Mouse (Mus musculus) hindbrain, embryonic 14.5 days (tissue): ENCODE data around the gene Cuedc2. TPM values are rescaled to one million over a fixed set of nuclear protein-coding genes. Genes with fewer than 3 reads are reported as not detected.

Experiments used
- ATAC-seq: fragments of 200-750 bp; cut with Nextera tagmentation; 2 replicates; pipeline ENCODE4 v1.8.0; 2017; ENCODE audit warnings: moderate number of reproducible peaks, mild to moderate bottlenecking, moderate TSS enrichment, moderate library complexity; ENCODE audit not compliant: low FRiP score
- DNase-seq: peaks from one replicate; pipeline ENCODE4 v3.0.0-alpha.2; 2015; ENCODE audit warnings: low spot score
- H3K27ac ChIP-seq: fragments of 300-500 bp; sonication (generic); 2 replicates; pipeline ENCODE4 v1.5.1; 2014; ENCODE audit warnings: mild to moderate bottlenecking, moderate library complexity
- H3K27me3 ChIP-seq: fragments of 300-500 bp; sonication (generic); 2 replicates; pipeline ENCODE4 v1.6.1; 2014; ENCODE audit warnings: mild to moderate bottlenecking, low read length, mixed read lengths; ENCODE audit not compliant: control insufficient read depth, insufficient read depth
- H3K36me3 ChIP-seq: fragments of 300-500 bp; sonication (generic); replicated peaks from 2 replicates; pipeline ENCODE4 v1.6.1; 2014; ENCODE audit not compliant: control insufficient read depth, insufficient read depth
- H3K4me1 ChIP-seq: fragments of 300-500 bp; sonication (generic); replicated peaks from 2 replicates; pipeline ENCODE4 v1.6.1; 2014; ENCODE audit warnings: antibody characterized with exemption, low read length, mixed read lengths; ENCODE audit not compliant: control insufficient read depth, insufficient read depth
- H3K4me2 ChIP-seq: fragments of 300-500 bp; sonication (generic); replicated peaks from 2 replicates; pipeline ENCODE4 v1.6.1; 2014; ENCODE audit warnings: mild to moderate bottlenecking, moderate library complexity
- H3K4me3 ChIP-seq: fragments of 300-500 bp; sonication (generic); replicated peaks from 2 replicates; pipeline ENCODE4 v1.5.1; 2014; ENCODE audit warnings: mild to moderate bottlenecking, low read length
- H3K9ac ChIP-seq: fragments of 300-500 bp; sonication (generic); 2 replicates; pipeline ENCODE4 v1.6.1; 2014
- H3K9me3 ChIP-seq: fragments of 300-500 bp; sonication (generic); 2 replicates; pipeline ENCODE4 v1.6.1; 2016; ENCODE audit warnings: low read length; ENCODE audit not compliant: control insufficient read depth
- WGBS: fragments of 180-500 bp; shearing (Covaris S2); extraction: QIAGEN DNeasy Blood & Tissue Kit; methylation state at CpG from one replicate; pipeline ENCODE4 v1.1.7; 2014; 5-methylcytosine and 5-hydroxymethylcytosine counted together
- polyA plus RNA-seq: library from polyadenylated mRNA; unstranded; fragments of >200 nt; fragmentation: Nextera tagmentation; extraction: Ambion mirVana; gene quantifications from 2 replicates; pipeline ENCODE4 v1.2.1, GENCODE M21; 2014

The Cuedc2 gene
- polyA plus RNA-seq, 1 experiment from 2014 or later = 318 TPM

- H3K4me1 ChIP-seq = peaks cover 40% of the 10 kb centered on the region
- ATAC-seq (no peak), DNase-seq (peak; percentile 76)
- WGBS = 7% methylated on average over 16 of the region's 16 CpGs
- peaks cover 25% of the 10 kb centered on the region for H3K36me3 ChIP-seq
- peak overlapping the region; percentile 100 for H3K4me2 ChIP-seq
- H3K9me3 ChIP-seq = no peaks in the 10 kb centered on the region
- peaks cover 4% of the 10 kb centered on the region; the same call in 1 of the 2 replicates for H3K27me3 ChIP-seq
- no peak overlapping the region; the same call in 1 of the 2 replicates for H3K27ac ChIP-seq
- 0 out of 2 replicates have a peak overlapping the region, but pooled peaks have one; percentile 31 for H3K9ac ChIP-seq
- H3K4me3 ChIP-seq = peak overlapping the region; percentile 65
These were observed 8.6 kb downstream of the Cuedc2 start for GRCm38 (mm10) chr19:46329951-46330350.

- peaks cover 45% of the 10 kb centered on the region for H3K4me1 ChIP-seq
These were observed 9.4 kb downstream of the Cuedc2 start for GRCm38 (mm10) chr19:46329031-46329641.

GRCm38 (mm10) chr19:46328081-46329030 is 10.1 kb downstream of the Cuedc2 start, which contains the start of gene Fbxl15:
Fbxl15 (plus strand) TSS chr19:46328184.
- peak within 1 kb of the TSS; percentile 74 for H3K9ac ChIP-seq
- H3K4me1 ChIP-seq = peaks cover 45% of the 10 kb centered on the region
- no peaks in the 10 kb centered on the region for H3K9me3 ChIP-seq
- under 1% methylated on average over 79 of the region's 81 CpGs for WGBS
- peaks cover 10% of the 10 kb centered on the region for H3K27me3 ChIP-seq
- H3K4me3 ChIP-seq = peak within 1 kb of the TSS; percentile 65
- peaks cover 25% of the 10 kb centered on the region for H3K36me3 ChIP-seq
- peak; percentile 95 for DNase-seq
- H3K4me2 ChIP-seq = peak within 1 kb of the TSS; percentile 100
- ATAC-seq = peak; percentile 88
- peak within 1 kb of the TSS; percentile 97 for H3K27ac ChIP-seq

More at GRCm38 (mm10) chr19:46329031-46329641, 9.4 kb downstream of the Cuedc2 start:
- Histone ChIP-seq H3K9me3 (no peaks in the 10 kb centered on the region), H3K27me3 (peaks cover 10% of the 10 kb centered on the region), H3K4me2 (peak overlapping the region; percentile 100), H3K9ac (peak overlapping the region; percentile 74), H3K27ac (peak overlapping the region; percentile 97), H3K4me3 (peak overlapping the region; percentile 65), H3K36me3 (peaks cover 25% of the 10 kb centered on the region)
- 2% methylated on average over 54 of the region's 54 CpGs for WGBS
- ATAC-seq (peak; percentile 18; the same call in 1 of the 2 replicates), DNase-seq (no peak)

GRCm38 (mm10) chr19:46327531-46328064 is 10.9 kb downstream of the Cuedc2 start:
- Histone ChIP-seq H3K27ac (peak overlapping the region; percentile 97), H3K4me1 (peaks cover 52% of the 10 kb centered on the region), H3K9me3 (no peaks in the 10 kb centered on the region), H3K4me2 (peak overlapping the region; percentile 100), H3K27me3 (peaks cover 10% of the 10 kb centered on the region), H3K9ac (peak overlapping the region; percentile 74), H3K36me3 (peaks cover 29% of the 10 kb centered on the region), H3K4me3 (peak overlapping the region; percentile 65)
- ATAC-seq = no peak
- DNase-seq = no peak
- 35% methylated on average over 14 of the region's 14 CpGs for WGBS

- ATAC-seq (no peak), DNase-seq (peak; percentile 81)
- peaks cover 60% of the 10 kb centered on the region for H3K4me1 ChIP-seq
- no peaks in the 10 kb centered on the region for H3K9me3 ChIP-seq
- peaks cover 10% of the 10 kb centered on the region for H3K27me3 ChIP-seq
- under 1% methylated on average over 35 of the region's 35 CpGs for WGBS
- H3K4me2 ChIP-seq = peak within 1 kb of the TSS; percentile 100
- H3K36me3 ChIP-seq = peaks cover 22% of the 10 kb centered on the region
- H3K27ac ChIP-seq = peak within 1 kb of the TSS; percentile 97
- H3K4me3 ChIP-seq = peak within 1 kb of the TSS; percentile 65
- peak within 1 kb of the TSS; percentile 74 for H3K9ac ChIP-seq
These were observed 11.7 kb downstream of the Cuedc2 start, which contains the start of gene Psd for GRCm38 (mm10) chr19:46326756-46327305. Psd (minus strand) TSS chr19:46327156.

- peak overlapping the region; percentile 65 for H3K4me3 ChIP-seq
- 3% methylated on average over 25 of the region's 29 CpGs for WGBS
- peak; percentile 26 for DNase-seq
These were observed 12.3 kb downstream of the Cuedc2 start for GRCm38 (mm10) chr19:46326019-46326755.

GRCm38 (mm10) chr19:46324918-46325317 is 13.6 kb downstream of the Cuedc2 start:
- peak overlapping the region; percentile 65 for H3K4me3 ChIP-seq
- no peaks in the 10 kb centered on the region for H3K9me3 ChIP-seq
- 72% methylated on average over 5 of the region's 5 CpGs for WGBS
- H3K4me2 ChIP-seq = peak overlapping the region; percentile 100
- ATAC-seq = no peak
- no peak for DNase-seq
- peaks cover 4% of the 10 kb centered on the region; the same call in 1 of the 2 replicates for H3K36me3 ChIP-seq
- peaks cover 18% of the 10 kb centered on the region for H3K27me3 ChIP-seq
- H3K4me1 ChIP-seq = peaks cover 67% of the 10 kb centered on the region
- H3K9ac ChIP-seq = peak overlapping the region; percentile 74
- H3K27ac ChIP-seq = no peak overlapping the region

More at GRCm38 (mm10) chr19:46326019-46326755, 12.3 kb downstream of the Cuedc2 start:
- Histone ChIP-seq H3K9ac (peak overlapping the region; percentile 74), H3K9me3 (no peaks in the 10 kb centered on the region), H3K27ac (peak overlapping the region; percentile 97), H3K36me3 (peaks cover 16% of the 10 kb centered on the region), H3K4me2 (peak overlapping the region; percentile 100), H3K4me1 (peaks cover 66% of the 10 kb centered on the region), H3K27me3 (peaks cover 10% of the 10 kb centered on the region)
- no peak for ATAC-seq

- peak overlapping the region; percentile 74; the same call in 1 of the 2 replicates for H3K9ac ChIP-seq
- 73% methylated on average over 11 of the region's 11 CpGs for WGBS
- ATAC-seq (no peak), DNase-seq (no peak)
- H3K27me3 ChIP-seq = peaks cover 23% of the 10 kb centered on the region
- no peaks in the 10 kb centered on the region for H3K9me3 ChIP-seq
- no peak overlapping the region for H3K4me3 ChIP-seq
- 0 out of 2 replicates have a peak, but pooled peaks cover 4% of the 10 kb centered on the region for H3K36me3 ChIP-seq
- H3K4me2 ChIP-seq = peak overlapping the region; percentile 100
- no peak overlapping the region for H3K27ac ChIP-seq
- H3K4me1 ChIP-seq = peaks cover 67% of the 10 kb centered on the region
These were observed 14.1 kb downstream of the Cuedc2 start for GRCm38 (mm10) chr19:46324366-46324765.
